Mouse (Mus musculus): Measurements from ENCODE around the gene Adcy6. TPM values are rescaled to one million over a fixed set of nuclear protein-coding genes. Genes with fewer than 3 reads are reported as not detected.

Gene Adcy6
- 11.2 and 12.3 TPM in 2 replicates for polyA plus RNA-seq (2014; fragmentation: Nextera tagmentation; extraction: Ambion mirVana)

DNA sequence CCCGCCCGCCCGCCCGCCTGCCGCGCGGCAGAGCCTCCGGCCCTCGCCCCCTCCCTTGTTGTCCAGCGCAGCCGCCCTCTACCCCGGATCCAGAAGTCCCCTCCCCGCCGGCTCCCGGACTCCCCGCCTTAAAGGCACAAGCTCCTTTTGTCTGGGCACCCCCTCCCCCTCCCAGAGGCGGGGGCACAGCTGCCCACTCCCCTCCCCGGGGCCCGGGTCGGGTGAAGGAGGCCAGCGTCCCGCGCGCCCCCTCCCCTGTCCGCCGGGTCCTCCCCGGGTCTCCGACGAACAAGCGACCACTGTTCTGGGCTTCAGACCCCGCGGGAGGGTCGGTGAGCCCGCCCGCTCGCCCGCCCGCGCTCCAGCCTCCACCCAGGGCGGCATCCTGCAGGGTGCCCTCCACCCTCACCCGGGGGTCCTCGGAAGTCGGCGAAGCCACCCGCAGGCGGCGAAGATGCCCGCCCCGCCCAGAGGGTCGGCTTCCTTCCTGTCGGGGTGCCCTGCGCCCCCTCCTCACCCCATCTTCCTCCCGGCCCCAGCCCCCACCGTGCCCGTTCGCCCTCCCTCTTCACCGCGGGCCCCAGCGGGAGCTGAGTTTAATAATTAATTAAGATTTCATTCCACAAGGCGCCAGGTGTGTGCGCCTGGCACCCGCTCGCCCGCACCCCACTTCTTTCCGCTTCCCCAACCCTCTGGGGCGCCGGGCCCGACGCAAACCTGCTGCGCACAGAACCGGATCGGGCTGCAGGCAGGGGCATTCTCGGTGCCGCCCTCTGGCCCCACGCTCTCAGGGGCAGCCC is at the start of gene Adcy6:
Gene Adcy6 (minus strand): TSS at position 746 of the 800 bp plus-strand sequence.
- no peaks in the 10 kb centered on the region for H3K36me3 ChIP-seq (ENCODE audit: control insufficient read depth, insufficient read depth, low read length)
- H3K4me3 ChIP-seq (ENCODE audit: low read depth, low read length), result peak within 1 kb of the TSS; percentile 84
- H3K4me1 ChIP-seq (replicated peaks; ENCODE audit: control insufficient read depth, insufficient read depth, low read length), result peaks cover 19% of the 10 kb centered on the region; the same call in 1 of the 2 replicates
- no peaks in the 10 kb centered on the region for H3K27me3 ChIP-seq (ENCODE audit: control insufficient read depth, insufficient read depth, low read length)
- WGBS, result under 1% methylated on average over 51 of the region's 75 CpGs
- peak within 1 kb of the TSS; percentile 93 for H3K4me2 ChIP-seq (ENCODE audit: low read depth, low read length, severe bottlenecking)
- ATAC-seq (replicated peaks; ENCODE audit: low FRiP score), result peak; percentile 89
- H3K9me3 ChIP-seq (ENCODE audit: control insufficient read depth, low read length), result no peaks in the 10 kb centered on the region
- peak within 1 kb of the TSS; percentile 76 for H3K27ac ChIP-seq (ENCODE audit: low read depth, low read length)
- peak within 1 kb of the TSS; percentile 92 for H3K9ac ChIP-seq (ENCODE audit: low read length)
- peak; percentile 93 for DNase-seq (ENCODE audit: low spot score)

DNA sequence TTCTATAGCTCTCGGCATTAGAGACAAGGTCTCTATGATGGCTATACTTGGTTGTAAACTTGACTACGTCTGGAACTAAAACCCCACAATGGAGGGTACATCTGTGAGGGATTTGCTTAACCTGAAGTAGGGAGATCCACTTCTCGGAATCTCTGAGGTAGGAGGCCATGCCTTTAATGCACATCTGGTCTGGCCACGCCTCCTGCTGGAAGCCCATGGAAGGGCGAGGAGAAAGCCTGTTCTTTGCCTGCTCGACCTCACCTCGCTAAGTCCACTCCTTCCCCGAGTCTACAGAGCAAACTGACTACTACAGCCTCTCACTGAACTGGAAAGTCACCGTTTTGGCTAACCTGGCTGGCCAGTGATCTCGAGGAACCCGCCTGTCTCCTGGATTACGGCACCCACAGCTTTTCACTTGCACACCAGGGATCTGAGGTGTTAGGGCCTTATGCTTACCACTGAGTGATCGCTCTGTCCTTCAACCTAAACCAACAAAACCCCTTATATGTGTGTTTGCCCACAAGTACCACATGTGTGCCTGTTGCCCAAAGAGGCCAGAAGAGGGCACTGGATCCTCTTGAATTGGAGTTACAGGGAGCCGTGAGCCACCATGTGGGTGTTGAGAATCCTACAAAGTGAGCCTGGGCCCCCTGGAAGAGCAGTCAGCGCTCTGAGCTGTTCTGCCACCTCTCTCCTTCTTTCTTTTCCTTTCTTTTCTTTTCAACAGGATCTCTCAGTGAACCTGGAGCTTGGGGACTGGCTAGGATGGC is 47.3 kb upstream of the Adcy6 start:
- ATAC-seq (replicated peaks; ENCODE audit: low FRiP score), result no peak
- Histone ChIP-seq H3K27ac (ENCODE audit: low read depth, low read length) (no peak overlapping the region), H3K4me3 (ENCODE audit: low read depth, low read length) (no peak overlapping the region), H3K9ac (ENCODE audit: low read length) (no peak overlapping the region), H3K36me3 (ENCODE audit: control insufficient read depth, insufficient read depth, low read length) (peaks cover 30% of the 10 kb centered on the region), H3K4me2 (ENCODE audit: low read depth, low read length, severe bottlenecking) (no peak overlapping the region), H3K9me3 (ENCODE audit: control insufficient read depth, low read length) (no peaks in the 10 kb centered on the region), H3K27me3 (ENCODE audit: control insufficient read depth, insufficient read depth, low read length) (no peaks in the 10 kb centered on the region), H3K4me1 (replicated peaks; ENCODE audit: control insufficient read depth, insufficient read depth, low read length) (no peaks in the 10 kb centered on the region)
- DNase-seq (ENCODE audit: low spot score), result no peak
- WGBS, result 85% methylated on average over 15 of the region's 15 CpGs

DNA sequence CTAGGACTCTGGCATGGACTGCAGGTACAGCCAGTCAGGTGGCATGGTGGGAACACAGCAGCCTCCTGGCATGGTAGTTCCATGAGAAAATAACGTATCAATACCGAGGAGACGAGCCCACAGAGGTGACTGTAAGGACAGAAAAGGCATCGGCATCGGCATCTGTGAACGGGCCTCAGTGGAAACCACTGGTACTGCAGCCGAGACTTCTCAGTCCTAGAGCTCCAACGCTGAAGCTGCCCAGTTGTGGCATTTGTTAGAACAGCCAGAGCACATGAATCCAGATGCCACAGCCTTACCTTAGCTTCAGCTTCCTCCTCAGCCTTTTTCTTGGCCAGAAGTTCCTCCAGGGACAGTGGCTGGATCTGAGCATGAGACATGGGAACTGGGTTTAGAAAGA is 42.3 kb upstream of the Adcy6 start:
- Histone ChIP-seq H3K27ac (ENCODE audit: low read depth, low read length) (no peak overlapping the region), H3K36me3 (ENCODE audit: control insufficient read depth, insufficient read depth, low read length) (peaks cover 42% of the 10 kb centered on the region), H3K4me1 (replicated peaks; ENCODE audit: control insufficient read depth, insufficient read depth, low read length) (no peaks in the 10 kb centered on the region), H3K9ac (ENCODE audit: low read length) (no peak overlapping the region), H3K4me3 (ENCODE audit: low read depth, low read length) (no peak overlapping the region), H3K9me3 (ENCODE audit: control insufficient read depth, low read length) (no peaks in the 10 kb centered on the region), H3K4me2 (ENCODE audit: low read depth, low read length, severe bottlenecking) (no peak overlapping the region), H3K27me3 (ENCODE audit: control insufficient read depth, insufficient read depth, low read length) (no peaks in the 10 kb centered on the region)
- no peak for ATAC-seq (replicated peaks; ENCODE audit: low FRiP score)
- no peak for DNase-seq (ENCODE audit: low spot score)
- 93% methylated on average over 8 of the region's 8 CpGs for WGBS

DNA sequence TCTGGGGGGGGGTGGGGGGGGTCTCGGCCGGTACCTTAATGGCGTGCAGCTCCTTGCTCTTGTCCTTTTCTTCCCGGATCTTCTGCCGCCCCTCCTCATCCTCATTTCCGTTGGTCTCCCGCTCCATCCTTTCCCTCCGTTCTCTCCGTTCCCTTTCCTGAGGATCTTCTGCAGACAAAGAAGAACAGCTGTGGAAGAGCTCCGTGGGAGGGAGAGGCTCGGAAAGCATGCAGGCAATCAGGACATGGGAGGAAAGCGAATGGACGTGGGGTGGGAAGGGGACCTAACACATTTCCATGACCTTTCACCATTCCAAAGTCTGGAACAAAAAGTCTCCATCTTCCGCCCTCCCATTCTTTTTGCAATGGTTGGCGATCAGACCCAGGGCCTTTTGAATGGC is 41.6 kb upstream of the Adcy6 start:
- Histone ChIP-seq H3K4me2 (ENCODE audit: low read depth, low read length, severe bottlenecking) (no peak overlapping the region), H3K4me3 (ENCODE audit: low read depth, low read length) (no peak overlapping the region), H3K27ac (ENCODE audit: low read depth, low read length) (no peak overlapping the region), H3K27me3 (ENCODE audit: control insufficient read depth, insufficient read depth, low read length) (no peaks in the 10 kb centered on the region), H3K9me3 (ENCODE audit: control insufficient read depth, low read length) (no peaks in the 10 kb centered on the region), H3K4me1 (replicated peaks; ENCODE audit: control insufficient read depth, insufficient read depth, low read length) (no peaks in the 10 kb centered on the region), H3K36me3 (ENCODE audit: control insufficient read depth, insufficient read depth, low read length) (peaks cover 39% of the 10 kb centered on the region), H3K9ac (ENCODE audit: low read length) (no peak overlapping the region)
- 94% methylated on average over 15 of the region's 15 CpGs for WGBS
- ATAC-seq (replicated peaks; ENCODE audit: low FRiP score) (no peak), DNase-seq (ENCODE audit: low spot score) (no peak)

DNA sequence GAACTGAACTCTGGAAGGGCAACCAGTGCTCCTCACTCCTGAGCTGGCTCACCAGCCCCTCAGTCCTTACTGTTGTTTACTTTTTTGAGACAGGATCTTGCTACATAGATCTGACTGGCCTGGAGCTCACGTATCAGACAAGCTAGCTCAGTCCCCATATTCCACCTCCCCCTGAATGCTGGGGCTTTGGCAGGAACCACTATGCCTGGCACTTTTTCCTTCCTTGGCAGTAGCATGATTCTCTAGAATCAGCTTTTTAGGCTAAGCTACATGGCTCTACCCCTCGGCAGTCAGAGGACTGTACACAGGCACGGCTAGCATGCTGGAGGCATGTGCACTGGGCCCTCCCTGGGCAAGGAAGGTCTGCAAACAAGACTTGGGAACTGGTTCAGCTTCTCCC is 38.2 kb upstream of the Adcy6 start:
- DNase-seq (ENCODE audit: low spot score), result no peak
- no peak overlapping the region for H3K4me3 ChIP-seq (ENCODE audit: low read depth, low read length)
- H3K27me3 ChIP-seq (ENCODE audit: control insufficient read depth, insufficient read depth, low read length), result no peaks in the 10 kb centered on the region

DNA sequence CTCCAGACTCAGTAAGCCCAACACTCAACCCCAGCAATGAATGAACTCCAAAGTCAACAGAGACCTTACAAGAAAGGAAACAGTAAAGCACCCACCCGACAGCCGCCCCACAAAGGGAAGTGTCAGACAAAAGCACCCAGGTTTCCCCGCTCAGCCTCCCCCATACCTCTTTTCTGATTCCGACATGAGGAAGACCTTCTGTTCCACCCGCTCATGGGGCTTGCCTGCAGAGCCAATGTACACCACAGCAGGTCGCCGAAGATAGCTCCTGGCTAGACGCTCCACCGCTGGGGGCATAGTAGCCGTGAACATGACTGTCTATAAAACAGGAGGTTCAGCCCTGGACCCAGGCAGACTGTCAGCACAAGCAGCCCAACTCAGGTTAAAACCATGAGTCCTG is 37.4 kb upstream of the Adcy6 start:
- Histone ChIP-seq H3K36me3 (ENCODE audit: control insufficient read depth, insufficient read depth, low read length) (peaks cover 44% of the 10 kb centered on the region), H3K9me3 (ENCODE audit: control insufficient read depth, low read length) (no peaks in the 10 kb centered on the region), H3K4me1 (replicated peaks; ENCODE audit: control insufficient read depth, insufficient read depth, low read length) (no peaks in the 10 kb centered on the region), H3K4me2 (ENCODE audit: low read depth, low read length, severe bottlenecking) (no peak overlapping the region), H3K4me3 (ENCODE audit: low read depth, low read length) (no peak overlapping the region), H3K9ac (ENCODE audit: low read length) (no peak overlapping the region), H3K27me3 (ENCODE audit: control insufficient read depth, insufficient read depth, low read length) (no peaks in the 10 kb centered on the region), H3K27ac (ENCODE audit: low read depth, low read length) (no peak overlapping the region)
- WGBS, result 94% methylated on average over 10 of the region's 10 CpGs
- DNase-seq (ENCODE audit: low spot score), result no peak
- no peak for ATAC-seq (replicated peaks; ENCODE audit: low FRiP score)

More for the DNA sequence above, 38.2 kb upstream of the Adcy6 start:
- Histone ChIP-seq H3K27ac (ENCODE audit: low read depth, low read length) (no peak overlapping the region), H3K36me3 (ENCODE audit: control insufficient read depth, insufficient read depth, low read length) (peaks cover 48% of the 10 kb centered on the region), H3K4me2 (ENCODE audit: low read depth, low read length, severe bottlenecking) (no peak overlapping the region), H3K9me3 (ENCODE audit: control insufficient read depth, low read length) (no peaks in the 10 kb centered on the region), H3K9ac (ENCODE audit: low read length) (no peak overlapping the region), H3K4me1 (replicated peaks; ENCODE audit: control insufficient read depth, insufficient read depth, low read length) (no peaks in the 10 kb centered on the region)
- WGBS, result 91% methylated on average over 3 of the region's 3 CpGs
- ATAC-seq (replicated peaks; ENCODE audit: low FRiP score), result no peak

DNA sequence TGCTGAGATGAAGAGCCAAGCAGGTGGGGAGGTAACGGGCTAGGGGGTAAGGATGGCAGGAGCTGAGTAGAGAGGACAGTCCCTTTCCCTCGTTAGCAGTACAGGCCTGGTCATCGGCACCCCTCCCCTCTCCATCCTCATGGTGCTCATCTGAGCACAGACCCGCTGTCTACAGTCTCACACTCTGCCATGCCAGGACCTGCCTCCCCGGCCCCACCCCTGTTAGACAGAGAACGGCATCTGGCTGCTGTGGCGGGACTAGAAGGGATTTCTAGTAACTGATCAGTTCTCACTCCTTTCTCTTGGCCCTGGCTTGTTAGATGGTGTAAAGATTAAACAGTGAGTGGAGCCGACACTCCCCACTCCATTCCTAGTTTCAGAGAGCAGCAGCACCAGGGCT is 36.9 kb upstream of the Adcy6 start:
- Histone ChIP-seq H3K9ac (ENCODE audit: low read length) (no peak overlapping the region), H3K9me3 (ENCODE audit: control insufficient read depth, low read length) (no peaks in the 10 kb centered on the region), H3K36me3 (ENCODE audit: control insufficient read depth, insufficient read depth, low read length) (peaks cover 43% of the 10 kb centered on the region), H3K4me3 (ENCODE audit: low read depth, low read length) (no peak overlapping the region), H3K4me2 (ENCODE audit: low read depth, low read length, severe bottlenecking) (no peak overlapping the region), H3K4me1 (replicated peaks; ENCODE audit: control insufficient read depth, insufficient read depth, low read length) (no peaks in the 10 kb centered on the region), H3K27ac (ENCODE audit: low read depth, low read length) (no peak overlapping the region), H3K27me3 (ENCODE audit: control insufficient read depth, insufficient read depth, low read length) (no peaks in the 10 kb centered on the region)
- 87% methylated on average over 8 of the region's 8 CpGs for WGBS
- no peak for DNase-seq (ENCODE audit: low spot score)
- ATAC-seq (replicated peaks; ENCODE audit: low FRiP score), result no peak

DNA sequence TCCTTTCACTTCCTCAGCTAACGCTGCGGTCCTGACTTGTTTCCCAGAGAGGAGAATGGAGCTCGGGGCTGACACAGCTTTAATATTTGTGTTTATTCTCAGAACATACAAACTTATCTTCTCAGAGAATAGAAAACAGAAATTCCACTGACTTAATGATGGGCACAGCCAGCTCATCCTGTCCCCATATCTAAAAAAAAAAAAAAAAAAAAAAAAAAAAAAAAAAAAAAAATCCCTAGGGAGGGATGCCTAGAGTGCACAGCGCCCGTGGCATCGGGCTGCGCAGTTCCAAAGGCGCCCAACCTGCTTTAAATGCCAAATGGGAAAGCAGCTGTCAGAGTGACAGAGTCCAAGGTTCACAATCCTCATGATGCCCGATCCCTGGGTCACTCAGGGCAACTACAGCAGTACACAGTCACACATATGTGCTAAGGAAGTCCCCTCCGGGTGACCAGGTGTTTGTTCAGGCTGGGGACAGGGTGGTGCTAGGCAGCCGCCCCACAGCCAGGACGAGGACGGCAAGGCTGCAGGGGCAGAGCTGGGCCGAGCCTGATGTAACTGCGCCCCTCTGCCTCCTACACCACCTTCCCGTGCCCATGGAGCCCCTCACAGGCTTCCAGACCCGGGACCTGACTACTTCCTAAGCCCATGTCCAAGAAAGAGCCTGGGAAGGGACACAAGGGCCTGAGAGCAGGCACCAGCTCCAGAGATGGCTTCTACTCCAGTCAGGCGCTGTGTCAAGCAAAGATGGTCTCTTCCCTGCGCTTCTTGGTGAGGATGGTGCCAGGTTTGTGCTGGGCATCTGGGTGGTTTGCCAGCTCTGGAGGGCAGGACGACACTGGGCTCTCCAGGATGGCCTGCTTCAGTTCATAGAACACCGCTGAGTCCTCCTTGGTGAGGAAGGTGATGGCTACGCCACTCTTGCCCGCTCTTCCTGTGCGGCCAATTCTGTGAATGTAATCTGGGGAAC is 35.5 kb upstream of the Adcy6 start:
- 90% methylated on average over 24 of the region's 24 CpGs for WGBS
- ATAC-seq (replicated peaks; ENCODE audit: low FRiP score), result no peak
- DNase-seq (ENCODE audit: low spot score), result no peak
- no peaks in the 10 kb centered on the region for H3K27me3 ChIP-seq (ENCODE audit: control insufficient read depth, insufficient read depth, low read length)
- H3K4me2 ChIP-seq (ENCODE audit: low read depth, low read length, severe bottlenecking), result no peak overlapping the region
- no peaks in the 10 kb centered on the region for H3K4me1 ChIP-seq (replicated peaks; ENCODE audit: control insufficient read depth, insufficient read depth, low read length)
- H3K36me3 ChIP-seq (ENCODE audit: control insufficient read depth, insufficient read depth, low read length), result peaks cover 35% of the 10 kb centered on the region
- no peak overlapping the region for H3K27ac ChIP-seq (ENCODE audit: low read depth, low read length)
- H3K9me3 ChIP-seq (ENCODE audit: control insufficient read depth, low read length), result no peaks in the 10 kb centered on the region
- H3K9ac ChIP-seq (ENCODE audit: low read length), result no peak overlapping the region
- H3K4me3 ChIP-seq (ENCODE audit: low read depth, low read length), result no peak overlapping the region
